Mouse (Mus musculus) midbrain, postnatal 0 days (tissue): ENCODE measurements around the gene Ube2j1. TPM values are rescaled to one million over a fixed set of nuclear protein-coding genes. Genes with fewer than 3 reads are reported as not detected.

Experiments used
- ATAC-seq: fragments of 200-750 bp; cut with Nextera tagmentation; 2 replicates; pipeline ENCODE4 v1.8.0; 2017; ENCODE audit warnings: moderate number of reproducible peaks, mild to moderate bottlenecking, moderate TSS enrichment, moderate library complexity; ENCODE audit not compliant: low FRiP score
- DNase-seq: peaks from one replicate; pipeline ENCODE4 v3.0.0-alpha.2; 2015; ENCODE audit warnings: low spot score
- H3K27ac ChIP-seq: fragments of 300-500 bp; sonication (generic); 2 replicates; pipeline ENCODE4 v1.5.1; 2014; ENCODE audit warnings: low read depth, mild to moderate bottlenecking, low read length, mixed read lengths
- H3K27me3 ChIP-seq: fragments of 300-500 bp; sonication (generic); 2 replicates; pipeline ENCODE4 v1.6.1; 2014; ENCODE audit warnings: low read length, control low read depth, mixed read lengths; ENCODE audit not compliant: insufficient read depth
- H3K36me3 ChIP-seq: fragments of 300-500 bp; sonication (generic); 2 replicates; pipeline ENCODE4 v1.6.1; 2014; ENCODE audit warnings: low read length, control low read depth, mixed read lengths; ENCODE audit not compliant: insufficient read depth
- H3K4me1 ChIP-seq: fragments of 300-500 bp; sonication (generic); 2 replicates; pipeline ENCODE4 v1.6.1; 2014; ENCODE audit warnings: mild to moderate bottlenecking, control low read depth, antibody characterized with exemption, low read length, mixed read lengths; ENCODE audit not compliant: insufficient read depth
- H3K4me2 ChIP-seq: fragments of 300-500 bp; sonication (generic); 2 replicates; pipeline ENCODE4 v1.6.1; 2014; ENCODE audit warnings: low read depth, mild to moderate bottlenecking, low read length, mixed read lengths; ENCODE audit not compliant: poor library complexity, severe bottlenecking
- H3K4me3 ChIP-seq: fragments of 300-500 bp; sonication (generic); 2 replicates; pipeline ENCODE4 v1.5.1; 2014; ENCODE audit warnings: low read depth, mild to moderate bottlenecking, low read length, moderate library complexity
- H3K9ac ChIP-seq: fragments of 300-500 bp; sonication (generic); replicated peaks from 2 replicates; pipeline ENCODE4 v1.6.1; 2014; ENCODE audit warnings: mild to moderate bottlenecking, low read length, moderate library complexity, mixed read lengths; ENCODE audit not compliant: poor library complexity, severe bottlenecking
- H3K9me3 ChIP-seq: fragments of 300-500 bp; sonication (generic); 2 replicates; pipeline ENCODE4 v1.6.1; 2016; ENCODE audit warnings: low read length, control low read depth
- CTCF ChIP-seq: IDR thresholded peaks from 2 replicates; pipeline ENCODE4 v1.5.1; 2016; ENCODE audit warnings: antibody characterized with exemption, mild to moderate bottlenecking
- whole genome bisulfite sequencing: fragments of 180-500 bp; shearing (Covaris S2); extraction: QIAGEN DNeasy Blood & Tissue Kit; methylation state at CpG from one replicate; pipeline ENCODE4 v1.1.7; 2014; 5-methylcytosine and 5-hydroxymethylcytosine counted together
- polyA plus RNA-seq: library from polyadenylated mRNA; unstranded; fragments of >200 nt; fragmentation: Nextera tagmentation; extraction: Ambion mirVana; gene quantifications from 2 replicates; pipeline ENCODE4 v1.2.1, GENCODE M21; 2015
- total RNA-seq: library from RNA; depleted of rRNA; stranded (reverse); fragments of >200 nt; gene quantifications from 2 replicates; pipeline ENCODE4 v1.2.3, GENCODE M21; 2014; rRNA removed

Ube2j1 gene
- total and polyA plus RNA-seq, 2 experiments from 2014 or later = 70.3 to 126 TPM

DNA sequence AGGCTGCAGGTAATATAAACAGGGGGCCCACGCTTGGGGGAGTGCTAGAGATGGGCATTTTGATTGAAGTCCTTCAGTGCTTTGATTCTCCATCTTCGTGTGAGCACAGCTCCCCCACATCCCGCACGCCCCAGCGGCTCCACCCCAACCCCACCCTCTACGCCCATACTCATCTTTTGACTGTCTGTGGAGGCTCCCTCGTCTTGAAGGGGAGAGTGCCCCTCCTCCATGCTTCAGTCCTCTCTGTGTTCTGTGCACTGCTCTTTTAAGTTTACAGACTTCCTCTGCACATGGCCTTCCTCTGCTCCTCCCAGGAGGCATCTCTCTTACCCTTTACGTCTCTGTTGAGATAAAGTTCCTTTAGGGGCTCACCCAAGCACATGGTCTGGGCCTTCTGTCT lies 46.5 kb downstream of the Ube2j1 start:
- Histone ChIP-seq H3K9ac (no peak overlapping the region), H3K4me2 (no peak overlapping the region), H3K4me3 (no peak overlapping the region), H3K27me3 (no peaks in the 10 kb centered on the region), H3K36me3 (no peaks in the 10 kb centered on the region), H3K27ac (no peak overlapping the region), H3K9me3 (no peaks in the 10 kb centered on the region), H3K4me1 (no peaks in the 10 kb centered on the region)
- WGBS = 55% methylated on average over 8 of the region's 8 CpGs
- no peak for TF ChIP-seq CTCF
- no peak for ATAC-seq
- DNase-seq = no peak

DNA sequence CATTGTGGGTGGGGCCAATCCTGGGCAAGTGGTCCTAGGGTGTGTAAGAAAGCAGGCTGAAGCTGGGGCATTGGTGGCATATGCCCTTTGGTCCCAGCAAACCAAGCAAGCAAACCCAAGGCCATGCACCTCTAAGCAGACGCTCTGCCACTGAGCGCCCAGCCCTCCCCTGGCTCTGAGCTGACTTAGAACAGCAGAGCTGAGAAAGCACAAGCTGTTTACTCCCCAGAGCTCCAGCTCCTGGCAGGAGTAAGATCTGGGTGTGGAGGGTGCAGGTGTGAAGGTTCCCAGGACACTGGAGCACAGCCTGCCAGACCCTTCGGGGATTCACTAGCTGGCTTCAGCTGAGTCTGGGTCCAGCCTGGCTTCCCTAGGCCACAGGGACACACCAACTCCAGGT lies 47.3 kb downstream of the Ube2j1 start:
- H3K27ac ChIP-seq = no peak overlapping the region
- DNase-seq (no peak), ATAC-seq (no peak)
- H3K4me3 ChIP-seq = no peak overlapping the region
- TF ChIP-seq CTCF = no peak
- no peaks in the 10 kb centered on the region for H3K27me3 ChIP-seq
- no peaks in the 10 kb centered on the region for H3K36me3 ChIP-seq
- no peaks in the 10 kb centered on the region for H3K4me1 ChIP-seq
- H3K9ac ChIP-seq = no peak overlapping the region
- WGBS = 93% methylated on average over 3 of the region's 3 CpGs
- H3K4me2 ChIP-seq = no peak overlapping the region
- H3K9me3 ChIP-seq = no peaks in the 10 kb centered on the region

DNA sequence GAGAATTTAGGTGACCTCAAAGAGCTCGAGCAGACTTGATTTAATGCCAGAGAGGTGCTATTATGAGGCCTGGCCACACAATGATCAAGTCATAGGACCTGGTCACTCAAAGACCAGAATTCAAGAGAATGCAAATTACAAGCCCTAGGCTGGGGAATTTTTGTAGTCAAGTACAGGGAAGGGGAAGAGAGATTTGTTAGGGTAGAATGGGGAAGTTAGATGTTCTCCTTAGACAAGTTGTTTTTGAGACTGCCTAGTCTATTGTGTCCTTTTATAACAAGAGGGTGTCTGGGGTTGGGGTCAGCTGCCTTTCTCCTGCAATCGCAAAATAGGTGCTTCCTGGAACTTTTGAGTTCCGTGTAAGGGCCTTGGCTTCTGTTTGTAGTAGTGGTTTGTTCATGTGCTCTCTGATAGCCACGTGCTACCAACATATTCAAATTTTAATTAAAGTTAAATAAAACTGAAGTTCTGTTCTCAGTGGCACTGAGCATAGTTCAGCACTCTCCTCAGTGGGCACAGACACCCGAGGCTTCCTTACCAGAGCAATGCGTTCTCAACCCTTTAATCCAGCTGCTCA lies 68.0 kb downstream of the Ube2j1 start:
- Histone ChIP-seq H3K4me1 (no peaks in the 10 kb centered on the region), H3K4me3 (no peak overlapping the region), H3K27ac (no peak overlapping the region), H3K36me3 (no peaks in the 10 kb centered on the region), H3K9me3 (no peaks in the 10 kb centered on the region), H3K4me2 (no peak overlapping the region), H3K9ac (no peak overlapping the region), H3K27me3 (no peaks in the 10 kb centered on the region)
- DNase-seq = no peak
- no peak for ATAC-seq
- no peak for TF ChIP-seq CTCF
- WGBS = 81% methylated on average over 6 of the region's 6 CpGs

Other genes with a start within 250 kb of the Ube2j1 start
- 27.3 and 82.4 TPM in 2 replicates for gene Lyrm2, start 231.2 kb upstream of the Ube2j1 start, total RNA-seq
- 115 and 117 TPM in 2 replicates for gene Lyrm2, start 231.2 kb upstream of the Ube2j1 start, polyA plus RNA-seq
- 38.1 and 44.7 TPM in 2 replicates for gene Ankrd6, start 80.6 kb upstream of the Ube2j1 start, total RNA-seq
- gene Ankrd6, start 80.6 kb upstream of the Ube2j1 start, polyA plus RNA-seq = 22.7 and 23.2 TPM in 2 replicates
- 52.7 and 54.9 TPM in 2 replicates for gene Rragd, start 48.4 kb upstream of the Ube2j1 start, total RNA-seq
- 28.5 and 35.0 TPM in 2 replicates for gene Rragd, start 48.4 kb upstream of the Ube2j1 start, polyA plus RNA-seq
- gene Gabrr2, start 31.6 kb downstream of the Ube2j1 start, total RNA-seq = not detected in 2 replicates
- gene Gabrr2, start 31.6 kb downstream of the Ube2j1 start, polyA plus RNA-seq = 0.15 and 0.48 TPM in 2 replicates
- gene Gabrr1, start 101.1 kb downstream of the Ube2j1 start, total RNA-seq = 1.4 and 1.8 TPM in 2 replicates
- gene Gabrr1, start 101.1 kb downstream of the Ube2j1 start, polyA plus RNA-seq = 1.4 and 1.5 TPM in 2 replicates
- 7.7 and 9.2 TPM in 2 replicates for gene Pm20d2, start 158.3 kb downstream of the Ube2j1 start, total RNA-seq
- gene Pm20d2, start 158.3 kb downstream of the Ube2j1 start, polyA plus RNA-seq = 2.9 and 3.6 TPM in 2 replicates
- 84.2 and 88.0 TPM in 2 replicates for gene Srsf12, start 177.6 kb downstream of the Ube2j1 start, total RNA-seq
- gene Srsf12, start 177.6 kb downstream of the Ube2j1 start, polyA plus RNA-seq = 76.7 and 77.4 TPM in 2 replicates